In genomic region chr5:123573362-123573761, GRCm38 (mm10) we compare ENCODE assay signal across 8 mouse cellular contexts. TPM values are rescaled to one million over a fixed set of nuclear protein-coding genes. Genes with fewer than 3 reads are reported as not detected.
DNase-seq lines count a peak whose midpoint lies in the region; ATAC-seq lines count a peak whose summit lies in the region.

No protein-coding gene starts in this region.

- 0 out of 2 replicates have a peak, but pooled peaks have one; percentile 3 for ATAC-seq in kidney, embryonic 16.5 days (ENCODE audit: low FRiP score, low TSS enrichment)
- ATAC-seq in embryonic facial prominence, embryonic 13.5 days (ENCODE audit: insufficient number of reproducible peaks, insufficient read depth, low FRiP score, low TSS enrichment, low read depth): no peak
- ATAC-seq in intestine, embryonic 16.5 days: peak; percentile 52
- peak; percentile 49 for ATAC-seq in neural tube, embryonic 13.5 days (ENCODE audit: low read depth)
- no peak for ATAC-seq in monocyte, adult 5-6 weeks (replicated peaks; ENCODE audit: insufficient number of reproducible peaks, low FRiP score, low TSS enrichment, poor library complexity, severe bottlenecking)

- no peak overlapping the region for H3K27ac ChIP-seq in kidney, embryonic 16.5 days (ENCODE audit: low read length)
- H3K27ac ChIP-seq in embryonic facial prominence, embryonic 13.5 days: no peak overlapping the region
- H3K27ac ChIP-seq in intestine, embryonic 16.5 days (ENCODE audit: low read length): no peak overlapping the region
- H3K27ac ChIP-seq in neural tube, embryonic 13.5 days (replicated peaks): no peak overlapping the region

- H3K36me3 ChIP-seq in kidney, embryonic 16.5 days (ENCODE audit: insufficient read depth, low read length): peaks cover 12% of the 10 kb centered on the region
- H3K36me3 ChIP-seq in embryonic facial prominence, embryonic 13.5 days: peaks cover 22% of the 10 kb centered on the region
- H3K36me3 ChIP-seq in intestine, embryonic 16.5 days (ENCODE audit: control insufficient read depth, insufficient read depth, low read length): 0 out of 2 replicates have a peak, but pooled peaks cover 6% of the 10 kb centered on the region
- H3K36me3 ChIP-seq in neural tube, embryonic 13.5 days: peaks cover 36% of the 10 kb centered on the region

- DNase-seq in kidney, adult 18-20 months: no peak
- DNase-seq in layer of hippocampus, adult 8-10 months (ENCODE audit: low spot score in 2 of 2): no peak
- no peak for DNase-seq in right cerebral cortex, postnatal 4 days

- H3K4me3 ChIP-seq in kidney, embryonic 16.5 days (ENCODE audit: low read length): peak overlapping the region; percentile 91
- peak overlapping the region; percentile 93 for H3K4me3 ChIP-seq in embryonic facial prominence, embryonic 13.5 days
- peak overlapping the region; percentile 78 for H3K4me3 ChIP-seq in intestine, embryonic 16.5 days (ENCODE audit: low read length)
- peak overlapping the region; percentile 94 for H3K4me3 ChIP-seq in neural tube, embryonic 13.5 days

- H3K9me3 ChIP-seq in kidney, embryonic 16.5 days (ENCODE audit: low read length): no peaks in the 10 kb centered on the region
- no peaks in the 10 kb centered on the region for H3K9me3 ChIP-seq in embryonic facial prominence, embryonic 13.5 days
- no peaks in the 10 kb centered on the region for H3K9me3 ChIP-seq in intestine, embryonic 16.5 days (ENCODE audit: control insufficient read depth, low read length)
- no peaks in the 10 kb centered on the region for H3K9me3 ChIP-seq in neural tube, embryonic 13.5 days

- 65% methylated on average over 8 of the region's 8 CpGs for WGBS in kidney, embryonic 16.5 days
- WGBS in embryonic facial prominence, embryonic 13.5 days: 59% methylated on average over 8 of the region's 8 CpGs
- WGBS in intestine, embryonic 16.5 days: 57% methylated on average over 8 of the region's 8 CpGs
- WGBS in neural tube, embryonic 13.5 days: 65% methylated on average over 8 of the region's 8 CpGs

- peak overlapping the region; percentile 38; the same call in 1 of the 2 replicates for H3K9ac ChIP-seq in kidney, embryonic 16.5 days (replicated peaks; ENCODE audit: low read length)
- no peak overlapping the region for H3K9ac ChIP-seq in embryonic facial prominence, embryonic 13.5 days
- H3K9ac ChIP-seq in intestine, embryonic 16.5 days (ENCODE audit: low read depth, low read length): peak overlapping the region; percentile 43
- H3K9ac ChIP-seq in neural tube, embryonic 13.5 days: no peak overlapping the region

- no peaks in the 10 kb centered on the region for H3K27me3 ChIP-seq in kidney, embryonic 16.5 days (ENCODE audit: insufficient read depth, low read length)
- no peaks in the 10 kb centered on the region for H3K27me3 ChIP-seq in embryonic facial prominence, embryonic 13.5 days
- no peaks in the 10 kb centered on the region for H3K27me3 ChIP-seq in intestine, embryonic 16.5 days (replicated peaks; ENCODE audit: control insufficient read depth, insufficient read depth, low read length)
- no peaks in the 10 kb centered on the region for H3K27me3 ChIP-seq in neural tube, embryonic 13.5 days

- peaks cover 11% of the 10 kb centered on the region for H3K4me1 ChIP-seq in kidney, embryonic 16.5 days (ENCODE audit: insufficient read depth, low read length)
- peaks cover 12% of the 10 kb centered on the region; the same call in 1 of the 2 replicates for H3K4me1 ChIP-seq in embryonic facial prominence, embryonic 13.5 days
- peaks cover 5% of the 10 kb centered on the region for H3K4me1 ChIP-seq in intestine, embryonic 16.5 days (ENCODE audit: control insufficient read depth, insufficient read depth, low read length)
- peaks cover 15% of the 10 kb centered on the region for H3K4me1 ChIP-seq in neural tube, embryonic 13.5 days (replicated peaks)

- H3K4me2 ChIP-seq in kidney, embryonic 16.5 days (replicated peaks; ENCODE audit: low read depth, low read length): peak overlapping the region; percentile 97
- peak overlapping the region; percentile 92 for H3K4me2 ChIP-seq in embryonic facial prominence, embryonic 13.5 days
- peak overlapping the region; percentile 56 for H3K4me2 ChIP-seq in intestine, embryonic 16.5 days (ENCODE audit: low read depth, low read length)
- H3K4me2 ChIP-seq in neural tube, embryonic 13.5 days: peak overlapping the region; percentile 82

RNA-seq across cellular contexts. Expression of gene Vps33a, which starts 0.5 kb away (rescaled TPM):
- 30.2 and 33.1 TPM in 2 replicates for polyA plus RNA-seq in kidney, embryonic 16.5 days (2015; fragmentation: Nextera tagmentation; extraction: Ambion mirVana)
- 24.2 and 28.9 TPM in 2 replicates for polyA plus RNA-seq in embryonic facial prominence, embryonic 13.5 days (2015; fragmentation: Nextera tagmentation; extraction: Ambion mirVana)
- polyA plus RNA-seq in intestine, embryonic 16.5 days (2015; fragmentation: Nextera tagmentation; extraction: Ambion mirVana): 31.6 and 33.5 TPM in 2 replicates
- 43.0 and 45.4 TPM in 2 replicates for polyA plus RNA-seq in neural tube, embryonic 13.5 days (2015; fragmentation: Nextera tagmentation; extraction: Ambion mirVana)
- 10 to 100 TPM; 78.7 to 91.2 (median 87.3) TPM for total RNA-seq in layer of hippocampus, adult 8-10 months (2022)
- total RNA-seq in monocyte, adult 5-6 weeks (2017): 21.2 to 31.5 TPM (median 21.2 TPM) in 3 replicates

RNA-seq across cellular contexts. Expression of gene Gm49027, which starts 48.1 kb away (rescaled TPM):
- polyA plus RNA-seq in kidney, embryonic 16.5 days (2015; fragmentation: Nextera tagmentation; extraction: Ambion mirVana): 0.61 and 1.3 TPM in 2 replicates
- 0.49 and 0.95 TPM in 2 replicates for polyA plus RNA-seq in embryonic facial prominence, embryonic 13.5 days (2015; fragmentation: Nextera tagmentation; extraction: Ambion mirVana)
- 10.0 and 11.2 TPM in 2 replicates for polyA plus RNA-seq in intestine, embryonic 16.5 days (2015; fragmentation: Nextera tagmentation; extraction: Ambion mirVana)
- 10.4 and 21.5 TPM in 2 replicates for polyA plus RNA-seq in neural tube, embryonic 13.5 days (2015; fragmentation: Nextera tagmentation; extraction: Ambion mirVana)
- total RNA-seq in layer of hippocampus, adult 8-10 months (2022): 1 to 10 TPM; 4.2 to 7.8 (median 5.3) TPM
- total RNA-seq in monocyte, adult 5-6 weeks (2017): 5.7 TPM in 1 of 3 replicates, not detected in the others

RNA-seq across cellular contexts. Expression of gene Diablo, which starts 49.4 kb away (rescaled TPM):
- 122 and 125 TPM in 2 replicates for polyA plus RNA-seq in kidney, embryonic 16.5 days (2015; fragmentation: Nextera tagmentation; extraction: Ambion mirVana)
- polyA plus RNA-seq in embryonic facial prominence, embryonic 13.5 days (2015; fragmentation: Nextera tagmentation; extraction: Ambion mirVana): 116 and 125 TPM in 2 replicates
- 87.7 and 89.7 TPM in 2 replicates for polyA plus RNA-seq in intestine, embryonic 16.5 days (2015; fragmentation: Nextera tagmentation; extraction: Ambion mirVana)
- 128 and 137 TPM in 2 replicates for polyA plus RNA-seq in neural tube, embryonic 13.5 days (2015; fragmentation: Nextera tagmentation; extraction: Ambion mirVana)
- total RNA-seq in layer of hippocampus, adult 8-10 months (2022): 10 to 100 TPM; 29.8 to 34.4 (median 31.1) TPM
- total RNA-seq in monocyte, adult 5-6 weeks (2017): 50.6 to 65.7 TPM (median 53.4 TPM) in 3 replicates

Comparison
In these comparisons a context has a peak if more than half of its experiments do, and no peak if none do; other contexts are left out.
1. ATAC-seq: peak in kidney, embryonic 16.5 days (single experiment), intestine, embryonic 16.5 days (single experiment) and neural tube, embryonic 13.5 days (single experiment); none in embryonic facial prominence, embryonic 13.5 days (single experiment) and monocyte, adult 5-6 weeks (single experiment).
2. H3K9ac ChIP-seq: peak in kidney, embryonic 16.5 days (single experiment) and intestine, embryonic 16.5 days (single experiment); none in embryonic facial prominence, embryonic 13.5 days (single experiment) and neural tube, embryonic 13.5 days (single experiment).
3. Peak in every context shown above with its lines, with median percentiles within 50 percentile points of each other: H3K4me2 ChIP-seq and H3K4me3 ChIP-seq.